Mouse (Mus musculus) heart, embryonic 14.5 days (tissue): ENCODE measurements at regions not wholly inside any gene's neighbourhood (a gene's known extent, or its start where the extent isn't known, plus 50 kb on each side); places are given as distances from the start of the nearest gene placed in this dataset.
"Not testable (repeated sequence)": the region's sequence is repeated elsewhere in the genome, so short reads cannot be mapped to it uniquely, and the experiment has no call there.

Experiments
- ATAC-seq: fragments of 200-750 bp; cut with Nextera tagmentation; 2 replicates; pipeline ENCODE4 v1.8.0; 2017; ENCODE audit warnings: low read depth, moderate TSS enrichment; ENCODE audit not compliant: insufficient number of reproducible peaks, insufficient read depth, low FRiP score
- H3K27ac ChIP-seq, 2 experiments: fragments of 200-500 bp in 1 of 2; fragments of 300-500 bp in 1 of 2; sonication (generic) in 1 of 2; replicated peaks in 1 of 2; 2 replicates each; pipeline ENCODE4 v1.5.1; 2012 to 2014; ENCODE audit warnings: low read depth in 2 of 2, low read length in 2 of 2, control low read depth in 1 of 2, mild to moderate bottlenecking in 1 of 2, mixed read lengths in 1 of 2; ENCODE audit not compliant: control insufficient read depth in 1 of 2, insufficient read depth in 1 of 2
- H3K27me3 ChIP-seq: fragments of 300-500 bp; sonication (generic); 2 replicates; pipeline ENCODE4 v1.6.1; 2014; ENCODE audit warnings: mild to moderate bottlenecking, low read length, control low read depth; ENCODE audit not compliant: control insufficient read depth, insufficient read depth
- H3K36me3 ChIP-seq: fragments of 300-500 bp; sonication (generic); 2 replicates; pipeline ENCODE4 v1.6.1; 2014; ENCODE audit warnings: mild to moderate bottlenecking, control low read depth, low read length, mixed read lengths; ENCODE audit not compliant: control insufficient read depth, insufficient read depth
- H3K4me1 ChIP-seq, 2 experiments: fragments of 200-500 bp in 1 of 2; fragments of 300-500 bp in 1 of 2; sonication (generic) in 1 of 2; 2 replicates each; pipeline ENCODE4 v1.6.1; 2012 to 2014; ENCODE audit warnings: low read length in 2 of 2, control low read depth in 1 of 2, mixed read lengths in 1 of 2; ENCODE audit not compliant: control insufficient read depth in 2 of 2, insufficient read depth in 2 of 2
- H3K4me2 ChIP-seq: fragments of 300-500 bp; sonication (generic); 2 replicates; pipeline ENCODE4 v1.6.1; 2014; ENCODE audit warnings: mild to moderate bottlenecking, low read length
- H3K4me3 ChIP-seq, 2 experiments: fragments of 200-500 bp in 1 of 2; fragments of 300-500 bp in 1 of 2; sonication (generic) in 1 of 2; 2 replicates each; pipeline ENCODE4 v1.5.1; 2012 to 2014; ENCODE audit warnings: low read length in 2 of 2, mild to moderate bottlenecking in 2 of 2, control low read depth in 1 of 2, low read depth in 1 of 2, moderate library complexity in 1 of 2; ENCODE audit not compliant: control insufficient read depth in 1 of 2, insufficient read depth in 1 of 2
- H3K9ac ChIP-seq: fragments of 300-500 bp; sonication (generic); 2 replicates; pipeline ENCODE4 v1.6.1; 2014; ENCODE audit warnings: mild to moderate bottlenecking, low read length
- H3K9me3 ChIP-seq: fragments of 300-500 bp; sonication (generic); 2 replicates; pipeline ENCODE4 v1.6.1; 2016; ENCODE audit warnings: low read length, control low read depth; ENCODE audit not compliant: control insufficient read depth
- WGBS: fragments of 180-500 bp; shearing (Covaris S2); extraction: QIAGEN DNeasy Blood & Tissue Kit; methylation state at CpG from one replicate; pipeline ENCODE4 v1.1.7; 2014; 5-methylcytosine and 5-hydroxymethylcytosine counted together

DNA sequence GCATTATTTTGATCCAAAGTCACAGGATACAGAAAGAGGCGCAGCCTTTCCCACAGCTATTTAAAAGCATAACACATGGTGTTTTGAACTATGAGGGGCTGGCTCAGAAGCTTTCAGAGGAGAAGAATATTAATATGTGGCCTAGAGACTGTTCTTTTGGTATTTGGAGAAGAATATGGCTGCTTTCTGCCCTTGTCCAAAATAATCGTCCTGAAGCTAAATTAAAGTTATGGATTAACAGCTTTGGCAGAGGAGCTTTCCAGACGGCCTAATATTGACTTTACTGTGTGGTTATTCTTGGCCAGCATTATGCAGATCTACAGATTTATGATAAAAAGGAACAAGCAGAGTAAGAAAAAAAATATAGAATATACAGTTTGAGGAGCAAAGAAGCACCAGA, 222.4 kb upstream of the Tmprss15 start:
- Histone ChIP-seq H3K4me3 (no peak overlapping the region), H3K9me3 (no peaks in the 10 kb centered on the region), H3K4me1 (no peaks in the 10 kb centered on the region), H3K27ac (no peak overlapping the region), H3K9ac (no peak overlapping the region), H3K4me2 (no peak overlapping the region), H3K36me3 (no peaks in the 10 kb centered on the region), H3K27me3 (no peaks in the 10 kb centered on the region)
- WGBS, result 72% methylated on average over 3 of the region's 3 CpGs
- no peak for ATAC-seq

DNA sequence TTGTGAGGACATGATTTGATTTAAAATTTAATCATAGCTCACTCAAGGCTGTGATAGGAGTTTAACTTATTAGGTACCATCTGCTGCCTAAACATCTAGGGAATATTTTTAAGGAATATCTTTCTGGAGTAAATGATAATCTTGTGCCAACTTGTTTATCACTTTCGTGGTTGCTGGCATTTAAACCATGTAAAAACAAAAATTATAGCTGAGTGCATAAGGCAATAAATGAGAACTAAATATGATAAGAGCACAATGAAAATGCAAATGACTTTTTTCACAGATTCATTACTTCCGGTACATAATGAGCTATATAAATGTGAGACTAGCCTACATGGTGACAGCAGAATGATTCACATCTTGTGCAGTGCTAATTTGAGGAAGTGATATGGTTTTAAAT, 221.8 kb upstream of the Tmprss15 start:
- Histone ChIP-seq H3K9me3 (no peaks in the 10 kb centered on the region), H3K4me3 (no peak overlapping the region), H3K36me3 (no peaks in the 10 kb centered on the region), H3K4me2 (no peak overlapping the region), H3K27ac (no peak overlapping the region), H3K9ac (no peak overlapping the region), H3K27me3 (no peaks in the 10 kb centered on the region), H3K4me1 (no peaks in the 10 kb centered on the region)
- ATAC-seq, result no peak
- 65% methylated on average over 2 of the region's 2 CpGs for WGBS

DNA sequence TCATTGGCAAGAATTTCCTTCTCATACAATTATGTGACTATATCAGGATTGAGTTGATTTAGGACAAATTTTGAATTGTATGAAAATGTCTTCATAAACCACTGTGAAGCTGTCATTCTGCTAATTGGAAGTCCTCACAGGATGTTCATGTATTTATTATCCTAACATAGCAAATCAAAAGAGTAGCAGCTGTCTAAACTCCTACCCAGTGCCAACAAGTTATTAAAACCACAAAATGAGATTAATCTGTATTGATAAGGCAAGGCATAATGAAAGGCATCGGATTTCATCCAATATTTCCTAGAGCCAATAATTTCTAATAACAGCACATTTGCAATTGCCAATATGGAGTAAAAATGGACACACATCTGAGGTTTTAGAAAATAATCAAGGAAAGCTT, 217.6 kb upstream of the Tmprss15 start:
- Histone ChIP-seq H3K27me3 (no peaks in the 10 kb centered on the region), H3K9me3 (no peaks in the 10 kb centered on the region), H3K4me2 (no peak overlapping the region), H3K4me3 (no peak overlapping the region), H3K4me1 (no peaks in the 10 kb centered on the region), H3K36me3 (no peaks in the 10 kb centered on the region), H3K9ac (no peak overlapping the region), H3K27ac (no peak overlapping the region)
- ATAC-seq, result no peak
- 68% methylated on average over 1 of the region's 1 CpGs for WGBS

DNA sequence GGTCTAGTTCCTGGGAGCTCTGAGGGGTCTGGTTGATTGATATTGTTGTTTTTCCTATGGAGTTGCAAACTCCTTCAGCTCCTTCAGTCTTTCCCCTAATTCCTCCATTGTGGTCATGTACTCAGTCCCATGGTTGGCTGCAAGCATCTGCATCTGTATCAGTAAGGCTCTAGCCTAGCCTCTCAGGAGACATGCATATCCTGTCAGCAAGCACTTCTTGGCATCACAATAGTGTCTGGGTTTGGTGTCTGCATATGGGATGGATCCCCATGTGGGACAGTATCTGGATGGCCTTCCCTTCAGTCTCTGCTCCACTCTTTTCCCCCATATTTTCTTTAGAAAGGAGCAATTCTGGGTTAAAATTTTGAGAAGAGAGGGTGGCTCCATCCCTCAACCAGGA, 205.7 kb upstream of the Tmprss15 start:
- H3K27me3 ChIP-seq, H3K27ac ChIP-seq, H3K4me2 ChIP-seq, H3K9ac ChIP-seq, H3K36me3 ChIP-seq, ATAC-seq, H3K9me3 ChIP-seq, H3K4me3 ChIP-seq, H3K4me1 ChIP-seq: not testable (repeated sequence)

DNA sequence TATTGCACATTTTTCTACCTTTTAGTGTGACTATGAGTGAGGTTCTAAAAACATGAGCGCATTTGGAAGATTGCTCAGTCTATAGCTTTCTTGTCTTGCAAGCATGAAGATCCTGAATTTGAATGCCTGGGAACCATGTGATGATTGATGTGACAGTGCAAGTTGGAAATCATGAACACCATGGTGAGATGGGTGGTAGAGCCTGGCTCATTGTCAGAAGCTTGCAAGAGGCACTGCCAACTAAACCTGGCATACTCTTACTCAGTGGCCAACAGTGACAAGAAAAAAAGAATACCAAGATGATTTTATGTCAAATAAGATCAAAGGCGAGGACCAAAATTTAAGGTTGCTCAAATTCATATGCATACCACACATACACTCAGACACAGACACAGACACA, 188.1 kb upstream of the Tmprss15 start:
- H3K27me3 ChIP-seq, result no peaks in the 10 kb centered on the region
- no peak overlapping the region for H3K27ac ChIP-seq
- no peak overlapping the region for H3K4me2 ChIP-seq
- no peak for ATAC-seq
- no peak overlapping the region for H3K4me3 ChIP-seq
- no peaks in the 10 kb centered on the region for H3K4me1 ChIP-seq
- WGBS, result 87% methylated on average over 2 of the region's 2 CpGs
- no peaks in the 10 kb centered on the region for H3K36me3 ChIP-seq
- H3K9me3 ChIP-seq, result no peaks in the 10 kb centered on the region
- no peak overlapping the region for H3K9ac ChIP-seq

DNA sequence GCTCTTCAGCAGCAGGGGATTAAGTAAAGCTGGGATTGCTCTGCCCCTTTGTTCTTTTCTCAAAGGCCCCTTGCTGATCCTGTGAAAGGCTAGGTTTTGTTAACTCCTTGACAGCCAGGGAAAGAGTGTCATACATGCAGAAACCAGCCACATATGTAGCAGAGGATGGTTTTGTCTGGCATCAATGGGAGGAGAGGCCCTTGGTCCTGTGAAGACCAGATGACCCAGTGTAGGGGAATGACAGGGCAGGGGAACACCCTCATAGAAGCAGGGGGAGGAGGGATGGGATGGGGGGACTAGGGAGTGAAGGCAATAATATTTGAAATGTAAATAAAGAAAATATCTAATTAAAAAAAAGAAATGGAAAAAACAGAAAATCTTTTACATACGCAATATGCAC, 165.6 kb upstream of the Tmprss15 start:
- Histone ChIP-seq H3K4me1 (no peaks in the 10 kb centered on the region), H3K36me3 (no peaks in the 10 kb centered on the region), H3K27me3 (no peaks in the 10 kb centered on the region), H3K27ac (no peak overlapping the region), H3K9me3 (no peaks in the 10 kb centered on the region), H3K4me3 (no peak overlapping the region), H3K4me2 (no peak overlapping the region), H3K9ac (no peak overlapping the region)
- 90% methylated on average over 1 of the region's 1 CpGs for WGBS
- ATAC-seq, result no peak

DNA sequence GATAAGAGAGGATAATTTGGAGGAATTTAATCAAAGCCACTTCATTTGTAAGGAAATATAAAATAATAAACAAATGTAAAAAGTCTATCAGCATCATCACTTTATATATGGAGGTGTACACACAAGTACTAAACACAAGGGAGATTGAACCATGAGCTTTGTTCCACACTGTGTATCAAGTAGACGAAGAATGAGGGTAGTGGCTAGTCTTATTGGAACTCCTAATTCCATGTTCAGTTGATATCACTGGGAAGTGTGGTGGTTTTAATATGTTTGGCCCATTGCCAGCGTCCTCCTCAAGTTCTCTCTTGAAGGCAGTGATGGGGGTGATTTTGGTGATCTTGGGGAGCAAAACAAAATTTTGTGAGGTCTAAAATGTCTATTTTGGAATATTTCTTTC, 165.2 kb upstream of the Tmprss15 start:
- no peaks in the 10 kb centered on the region for H3K36me3 ChIP-seq
- no peak overlapping the region for H3K27ac ChIP-seq
- no peak overlapping the region for H3K4me2 ChIP-seq
- 35% methylated on average over 2 of the region's 2 CpGs for WGBS
- no peaks in the 10 kb centered on the region for H3K27me3 ChIP-seq
- no peak overlapping the region for H3K9ac ChIP-seq
- ATAC-seq, result no peak
- no peaks in the 10 kb centered on the region for H3K4me1 ChIP-seq
- H3K9me3 ChIP-seq, result no peaks in the 10 kb centered on the region
- H3K4me3 ChIP-seq, result no peak overlapping the region

DNA sequence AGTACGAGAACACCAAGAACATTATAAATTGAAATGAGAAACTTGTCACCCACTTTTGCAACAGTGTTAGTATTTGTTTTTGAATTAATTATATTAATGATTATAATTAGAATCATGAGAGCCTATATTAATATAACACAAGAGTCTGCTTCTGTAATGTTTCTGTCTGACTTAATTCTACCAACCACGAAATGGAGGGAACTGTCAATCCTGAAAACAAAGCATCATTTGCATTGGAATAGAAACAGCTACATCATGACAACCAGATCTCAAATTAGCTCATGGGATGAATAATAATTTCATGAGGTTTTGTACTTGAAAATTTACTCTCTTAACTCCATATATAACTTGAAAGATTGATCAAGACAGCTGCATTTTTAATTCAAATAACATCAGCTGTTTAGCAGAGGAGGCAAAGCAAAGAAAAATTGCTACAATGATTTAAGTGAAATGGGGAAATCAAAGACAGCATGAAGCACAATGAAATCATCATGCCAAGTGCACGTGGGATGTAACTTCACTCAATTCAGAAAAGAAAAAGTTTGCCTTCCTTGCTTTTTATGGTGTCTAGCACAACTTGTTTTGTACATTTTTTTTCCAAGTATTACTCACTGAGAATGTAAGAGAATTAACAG, 150.1 kb upstream of the Tmprss15 start:
- H3K4me3 ChIP-seq, result no peak overlapping the region

More for the DNA sequence above, 150.1 kb upstream of the Tmprss15 start:
- Histone ChIP-seq H3K4me2 (no peak overlapping the region), H3K9ac (no peak overlapping the region), H3K27me3 (no peaks in the 10 kb centered on the region), H3K9me3 (no peaks in the 10 kb centered on the region), H3K27ac (no peak overlapping the region), H3K36me3 (no peaks in the 10 kb centered on the region), H3K4me1 (no peaks in the 10 kb centered on the region)
- 73% methylated on average over 3 of the region's 3 CpGs for WGBS
- ATAC-seq, result no peak
